Mouse (Mus musculus) cerebellum, adult 2 months (tissue): Measurements from ENCODE around the gene Tmem52.

ENCODE experiments used
- CTCF ChIP-seq: fragments of 200-500 bp; IDR thresholded peaks from 2 replicates; pipeline ENCODE4 v1.5.1; 2011; ENCODE audit warnings: low read depth, mild to moderate bottlenecking, control low read depth, low read length, moderate library complexity, borderline replicate concordance; ENCODE audit not compliant: insufficient read depth
- POLR2A ChIP-seq: fragments of 200-500 bp; IDR thresholded peaks from 2 replicates; pipeline ENCODE4 v1.6.1; 2011; ENCODE audit warnings: low read length, control low read depth, borderline replicate concordance; ENCODE audit not compliant: insufficient read depth

DNA sequence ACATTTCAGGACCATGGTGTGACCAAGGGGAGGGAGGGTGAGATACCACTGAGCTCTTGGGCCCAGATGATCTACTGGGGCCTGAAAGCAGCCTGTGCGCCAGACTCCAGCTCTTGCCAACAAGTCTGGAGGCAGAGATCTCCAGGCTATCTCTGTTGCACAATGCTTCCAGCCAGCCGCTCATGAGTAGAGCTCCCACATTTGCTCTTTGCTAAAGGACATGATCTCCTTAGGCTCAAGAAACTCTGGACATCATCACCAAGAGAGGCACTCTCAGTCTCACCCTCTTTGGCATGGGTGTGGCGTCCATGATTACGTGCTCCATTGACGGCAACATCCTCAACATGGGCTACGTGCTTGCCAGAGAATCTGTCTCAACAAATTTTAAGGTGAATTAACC, 5.3 kb upstream of the Tmem52 start:
- no peak for TF ChIP-seq POLR2A
- no peak for TF ChIP-seq CTCF
